Mouse (Mus musculus): ENCODE results near the gene Fis1.

DNA sequence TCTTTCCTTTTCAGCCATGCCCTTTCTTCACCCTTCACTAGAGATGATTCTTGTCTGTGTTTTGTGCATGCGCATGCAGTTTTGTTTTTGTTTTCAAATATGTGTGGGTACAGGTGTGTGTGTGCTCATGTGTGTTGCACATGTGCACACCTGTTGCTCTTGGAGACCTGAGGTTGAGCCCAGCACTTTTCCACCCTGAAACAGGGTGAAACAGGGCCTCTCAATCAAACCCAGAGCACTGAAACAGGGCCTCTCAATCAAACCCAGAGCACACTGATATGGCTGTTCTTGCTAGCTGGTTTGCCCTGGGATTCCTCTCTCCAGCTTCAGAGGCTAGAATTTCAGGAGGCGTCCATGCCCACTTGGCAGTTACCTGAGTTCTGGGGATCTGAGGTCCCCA lies 47.5 kb downstream of the Fis1 start:
- TF ChIP-seq CTCF (IDR thresholded peaks at IDR 0.05; ENCODE audit: low read depth) (no peak), EP300 (IDR thresholded peaks at IDR 0.05; ENCODE audit: low read depth) (no peak)

Measured in liver, embryonic 14.5 days (tissue).